Mouse (Mus musculus): ENCODE measurements around the gene Kcnt2.

DNA sequence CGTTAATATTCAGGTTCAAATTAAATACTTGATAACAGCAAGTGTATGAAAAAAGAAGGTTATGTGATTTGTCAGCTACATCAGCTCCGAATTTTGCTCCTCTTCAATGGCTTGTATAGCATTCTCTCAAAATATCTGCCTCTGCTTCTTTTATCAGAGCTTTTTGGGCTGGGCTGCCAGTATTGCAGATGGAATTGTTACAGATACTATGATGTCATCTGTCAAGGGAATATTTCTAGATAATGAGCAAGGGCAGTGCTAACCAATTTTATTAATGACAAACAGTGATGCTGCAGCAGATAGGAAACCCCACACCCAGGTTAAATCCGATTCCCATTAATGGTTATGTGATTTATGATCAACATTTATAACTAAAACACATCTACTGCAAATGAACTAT lies 87.7 kb downstream of the Kcnt2 start:
- no peak for TF ChIP-seq POLR2A (IDR thresholded peaks at IDR 0.05; ENCODE audit: borderline replicate concordance, low read depth, low read length)
- no peak for TF ChIP-seq CTCF (IDR thresholded peaks at IDR 0.05; ENCODE audit: low read depth, low read length)

Data from bone marrow macrophage, adult 2 months (primary cell).